In the genomic region with DNA sequence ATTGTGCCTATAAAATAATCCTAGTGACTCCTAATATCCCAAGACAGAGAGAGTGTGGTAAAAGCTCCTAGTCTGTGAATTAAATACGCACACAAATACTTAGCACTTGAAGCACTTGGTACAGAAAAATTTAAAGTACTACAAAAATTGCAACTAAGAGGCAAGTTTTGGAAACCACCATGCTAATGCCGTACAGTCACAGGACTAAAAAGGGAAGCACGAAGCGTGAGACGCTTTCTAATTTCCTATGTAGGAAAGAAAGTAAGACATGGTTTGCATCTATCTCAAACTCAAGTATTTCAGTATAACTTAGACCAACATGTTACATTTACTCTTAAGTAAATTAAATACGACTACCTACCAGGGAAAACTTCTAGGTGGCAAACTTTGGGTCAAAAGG, we compare ENCODE assay signal across 25 mouse cellular contexts.
"Had no signal": no experiment of that assay in that cellular context is flagged by ENCODE, and none has a peak within 500 bp of the region (broad histone marks: within the 10 kb centered on the region; RNA-seq: fewer than 3 reads in every experiment).

No protein-coding gene starts in this region.

- H3K4me2 ChIP-seq: embryonic facial prominence, embryonic 12.5 days; embryonic facial prominence, embryonic 13.5 days; embryonic facial prominence, embryonic 15.5 days; forebrain, embryonic 12.5 days; forebrain, embryonic 13.5 days; forebrain, embryonic 15.5 days had no signal

- H3K4me1 ChIP-seq: embryonic facial prominence, embryonic 12.5 days; embryonic facial prominence, embryonic 13.5 days; embryonic facial prominence, embryonic 15.5 days; forebrain, embryonic 10.5 days; forebrain, embryonic 12.5 days; forebrain, embryonic 13.5 days; forebrain, embryonic 15.5 days had no signal

- H3K9ac ChIP-seq: embryonic facial prominence, embryonic 12.5 days; embryonic facial prominence, embryonic 13.5 days; embryonic facial prominence, embryonic 15.5 days; forebrain, embryonic 12.5 days; forebrain, embryonic 13.5 days; forebrain, embryonic 15.5 days; forebrain, postnatal 0 days had no signal

- H3K27ac ChIP-seq: embryonic facial prominence, embryonic 10.5 days; embryonic facial prominence, embryonic 12.5 days; embryonic facial prominence, embryonic 13.5 days; embryonic facial prominence, embryonic 15.5 days; forebrain, embryonic 10.5 days; forebrain, embryonic 12.5 days; forebrain, embryonic 13.5 days; forebrain, embryonic 15.5 days; gastrocnemius, adult 2 months; heart, adult 2 months had no signal

- H3K36me3 ChIP-seq: embryonic facial prominence, embryonic 12.5 days had no signal

- H3K9me3 ChIP-seq: embryonic facial prominence, embryonic 10.5 days; embryonic facial prominence, embryonic 12.5 days; embryonic facial prominence, embryonic 13.5 days; embryonic facial prominence, embryonic 15.5 days; forebrain, embryonic 10.5 days; forebrain, embryonic 12.5 days; forebrain, embryonic 13.5 days; forebrain, embryonic 15.5 days had no signal

- H3K4me3 ChIP-seq: embryonic facial prominence, embryonic 10.5 days; embryonic facial prominence, embryonic 12.5 days; embryonic facial prominence, embryonic 13.5 days; embryonic facial prominence, embryonic 15.5 days; erythroblast, embryonic 14.5 days; forebrain, embryonic 10.5 days; forebrain, embryonic 12.5 days; forebrain, embryonic 13.5 days; forebrain, embryonic 15.5 days; gastrocnemius, adult 2 months; heart, adult 2 months had no signal

- DNase-seq: cerebellum, adult 8-10 months; cerebellum, adult 9-10 months; cerebellum, adult 9-11 months; cerebellum, postnatal 10 days; cerebellum, postnatal 14 days; cerebellum, postnatal 25 days; cerebellum, postnatal 36 days; embryo, embryonic 11 days; forebrain, postnatal 0 days; gastrocnemius, adult 2 months; gastrocnemius, postnatal 10 days; gastrocnemius, postnatal 14 days; gastrocnemius, postnatal 25 days; gastrocnemius, postnatal 36 days; heart, adult 18-20 months; heart, adult 2 months had no signal

- H3K27me3 ChIP-seq: embryonic facial prominence, embryonic 12.5 days; embryonic facial prominence, embryonic 13.5 days; embryonic facial prominence, embryonic 15.5 days; forebrain, embryonic 12.5 days; forebrain, embryonic 13.5 days; forebrain, embryonic 15.5 days had no signal
